Mouse (Mus musculus) lung, embryonic 14.5 days (tissue): ENCODE measurements around the gene Dgki. TPM values are rescaled to one million over a fixed set of nuclear protein-coding genes. Genes with fewer than 3 reads are reported as not detected.

ENCODE experiments used
- ATAC-seq: fragments of 200-750 bp; cut with Nextera tagmentation; 2 replicates; pipeline ENCODE4 v1.8.0; 2017; ENCODE audit warnings: mild to moderate bottlenecking, moderate TSS enrichment, moderate library complexity; ENCODE audit not compliant: insufficient read depth
- DNase-seq: peaks from one replicate; pipeline ENCODE4 v3.0.0-alpha.2; 2015
- H3K27ac ChIP-seq: fragments of 300-500 bp; sonication (generic); 2 replicates; pipeline ENCODE4 v1.5.1; 2014; ENCODE audit warnings: low read depth, mild to moderate bottlenecking, moderate library complexity
- H3K27me3 ChIP-seq: fragments of 300-500 bp; sonication (generic); 2 replicates; pipeline ENCODE4 v1.6.1; 2014; ENCODE audit warnings: low read length, control low read depth; ENCODE audit not compliant: insufficient read depth
- H3K36me3 ChIP-seq: fragments of 300-500 bp; sonication (generic); 2 replicates; pipeline ENCODE4 v1.6.1; 2014; ENCODE audit warnings: control low read depth; ENCODE audit not compliant: insufficient read depth
- H3K4me1 ChIP-seq: fragments of 300-500 bp; sonication (generic); 2 replicates; pipeline ENCODE4 v1.6.1; 2014; ENCODE audit warnings: antibody characterized with exemption, control low read depth; ENCODE audit not compliant: insufficient read depth
- H3K4me2 ChIP-seq: fragments of 300-500 bp; sonication (generic); 2 replicates; pipeline ENCODE4 v1.6.1; 2014; ENCODE audit warnings: mild to moderate bottlenecking
- H3K4me3 ChIP-seq: fragments of 300-500 bp; sonication (generic); 2 replicates; pipeline ENCODE4 v1.5.1; 2014; ENCODE audit warnings: low read depth, low read length
- H3K9ac ChIP-seq: fragments of 300-500 bp; sonication (generic); 2 replicates; pipeline ENCODE4 v1.6.1; 2014
- H3K9me3 ChIP-seq: fragments of 300-500 bp; sonication (generic); 2 replicates; pipeline ENCODE4 v1.6.1; 2016; ENCODE audit warnings: low read depth, low read length, control low read depth
- CTCF ChIP-seq: IDR thresholded peaks from 2 replicates; pipeline ENCODE4 v1.5.1; 2016; ENCODE audit warnings: antibody characterized with exemption, low read depth
- WGBS: fragments of 180-500 bp; shearing (Covaris S2); extraction: QIAGEN DNeasy Blood & Tissue Kit; methylation state at CpG from one replicate; pipeline ENCODE4 v1.1.7; 2014; 5-methylcytosine and 5-hydroxymethylcytosine counted together
- polyA plus RNA-seq: library from polyadenylated mRNA; unstranded; fragments of >200 nt; fragmentation: Nextera tagmentation; extraction: Ambion mirVana; gene quantifications from 2 replicates; pipeline ENCODE4 v1.2.1, GENCODE M21; 2014

The Dgki gene
- polyA plus RNA-seq = 0.34 and 0.46 TPM in 2 replicates

- peak within 1 kb of the TSS; percentile 41 for H3K9ac ChIP-seq
- no peak for TF ChIP-seq CTCF
- peak within 1 kb of the TSS; percentile 56 for H3K4me3 ChIP-seq
- under 1% methylated on average over 65 of the region's 65 CpGs for WGBS
- peak; percentile 39 for DNase-seq
- ATAC-seq = peak; percentile 66
- H3K27me3 ChIP-seq = peaks cover 53% of the 10 kb centered on the region
- H3K4me2 ChIP-seq = peak within 1 kb of the TSS; percentile 91
- H3K27ac ChIP-seq = no peak within 1 kb of the TSS
- no peaks in the 10 kb centered on the region for H3K9me3 ChIP-seq
- no peaks in the 10 kb centered on the region for H3K36me3 ChIP-seq
- H3K4me1 ChIP-seq = 0 out of 2 replicates have a peak, but pooled peaks cover 4% of the 10 kb centered on the region
Observed at GRCm38 (mm10) chr6:37299562-37300390, at the start of gene Dgki. Dgki (minus strand) TSS chr6:37300184.

DNA sequence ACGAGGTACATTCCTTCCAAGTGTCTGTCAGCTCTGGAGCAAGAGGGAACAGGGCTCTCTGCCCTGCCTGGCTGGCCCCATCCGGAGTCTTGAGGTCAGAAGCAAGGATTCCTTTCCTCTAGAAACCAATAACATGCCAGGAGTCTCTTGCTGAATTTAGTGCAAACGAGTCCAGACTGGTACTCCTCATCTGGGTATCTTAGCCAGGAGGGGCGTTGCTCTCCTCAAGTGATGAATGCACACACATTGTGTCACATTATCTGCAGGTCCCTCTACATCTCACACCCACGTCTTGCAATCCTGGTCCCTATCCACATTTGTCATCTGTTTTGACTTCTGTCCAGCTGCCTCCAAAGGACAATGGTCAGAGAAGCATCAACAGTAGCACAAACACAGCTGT is 47.6 kb upstream of the Dgki start:
- no peak for ATAC-seq
- Histone ChIP-seq H3K9me3 (no peaks in the 10 kb centered on the region), H3K9ac (no peak overlapping the region), H3K4me1 (no peaks in the 10 kb centered on the region), H3K27me3 (no peaks in the 10 kb centered on the region), H3K4me3 (no peak overlapping the region), H3K4me2 (no peak overlapping the region), H3K36me3 (peaks cover 58% of the 10 kb centered on the region), H3K27ac (no peak overlapping the region)
- no peak for TF ChIP-seq CTCF
- no peak for DNase-seq
- WGBS = 77% methylated on average over 5 of the region's 5 CpGs

DNA sequence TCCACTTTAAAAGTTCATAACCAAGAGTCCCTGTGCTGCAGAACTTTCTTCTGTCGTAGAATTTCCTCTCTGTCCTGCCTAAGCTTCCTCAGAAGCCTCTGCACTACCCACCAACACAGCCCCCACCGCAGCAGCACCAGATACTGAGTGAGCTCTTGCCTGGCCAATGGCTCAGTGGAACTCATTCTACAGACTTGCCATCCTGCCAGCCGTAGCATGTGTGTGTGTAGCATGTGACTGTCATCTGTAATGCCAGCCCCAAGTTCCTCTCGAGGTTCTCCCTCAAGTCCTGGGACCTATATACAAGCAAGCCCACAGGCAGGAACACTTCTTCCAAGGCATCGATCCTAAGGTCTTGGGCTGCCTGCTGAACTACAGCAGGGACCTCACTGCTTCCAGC is 38.1 kb upstream of the Dgki start:
- no peak for ATAC-seq
- Histone ChIP-seq H3K36me3 (peaks cover 53% of the 10 kb centered on the region), H3K27ac (no peak overlapping the region)

DNA sequence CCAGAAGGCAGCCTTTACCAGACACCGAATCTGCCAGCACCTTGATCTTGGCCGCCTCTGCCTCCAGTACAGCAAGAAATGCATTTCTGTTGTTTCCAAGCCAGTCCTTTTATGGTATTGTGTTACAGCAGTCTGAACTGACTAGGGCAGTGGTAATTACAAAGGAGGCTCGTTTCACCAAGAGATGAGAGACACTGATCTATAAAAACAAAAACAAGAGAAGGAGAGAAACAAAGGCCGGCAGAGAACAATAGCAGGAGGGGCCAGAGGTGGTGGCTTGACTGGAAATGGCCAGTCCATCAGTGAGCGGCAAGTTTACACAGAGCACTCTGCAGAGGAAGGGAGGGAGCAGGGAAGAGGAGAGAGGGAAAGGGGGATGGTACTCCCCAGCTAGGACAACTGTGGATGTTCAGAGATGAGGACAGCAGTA is 36.9 kb upstream of the Dgki start:
- H3K27me3 ChIP-seq = no peaks in the 10 kb centered on the region
- peaks cover 62% of the 10 kb centered on the region for H3K36me3 ChIP-seq
- H3K9ac ChIP-seq = no peak overlapping the region
- ATAC-seq (peak; percentile 92), DNase-seq (peak; percentile 86)
- H3K9me3 ChIP-seq = no peaks in the 10 kb centered on the region
- no peak overlapping the region for H3K4me2 ChIP-seq
- H3K4me3 ChIP-seq = no peak overlapping the region
- peak overlapping the region; percentile 78 for H3K27ac ChIP-seq
- no peak for TF ChIP-seq CTCF
- 13% methylated on average over 5 of the region's 5 CpGs for WGBS
- H3K4me1 ChIP-seq = 0 out of 2 replicates have a peak, but pooled peaks cover 8% of the 10 kb centered on the region

More for the DNA sequence above, 38.1 kb upstream of the Dgki start:
- H3K9me3 ChIP-seq = no peaks in the 10 kb centered on the region
- 0 out of 2 replicates have a peak, but pooled peaks cover 8% of the 10 kb centered on the region for H3K4me1 ChIP-seq
- no peaks in the 10 kb centered on the region for H3K27me3 ChIP-seq
- no peak for DNase-seq
- no peak overlapping the region for H3K9ac ChIP-seq
- TF ChIP-seq CTCF = no peak
- 76% methylated on average over 5 of the region's 5 CpGs for WGBS
- H3K4me3 ChIP-seq = no peak overlapping the region
- no peak overlapping the region for H3K4me2 ChIP-seq

DNA sequence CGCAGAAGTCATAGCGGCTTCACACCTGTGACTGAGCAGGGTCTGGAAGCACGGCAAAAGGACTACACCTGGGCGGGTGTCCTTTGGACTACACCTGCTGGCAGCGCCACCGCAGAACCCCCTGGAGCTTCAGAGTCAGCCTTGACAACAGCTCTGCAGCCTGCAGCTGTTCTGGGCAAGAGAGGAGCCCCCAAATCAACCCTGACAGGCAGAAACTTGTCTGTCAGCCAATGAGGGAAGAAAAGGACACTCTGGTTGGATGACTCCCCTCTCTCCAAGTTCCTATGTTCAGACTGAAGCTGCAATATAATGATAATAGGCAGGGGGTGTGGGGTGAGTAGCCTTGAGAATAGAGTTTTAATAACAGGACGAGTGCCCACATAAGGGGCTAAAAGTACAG is 36.4 kb upstream of the Dgki start:
- DNase-seq (no peak), ATAC-seq (no peak; the same call in 1 of the 2 replicates)
- no peak overlapping the region for H3K4me2 ChIP-seq
- H3K9ac ChIP-seq = no peak overlapping the region
- peaks cover 64% of the 10 kb centered on the region for H3K36me3 ChIP-seq
- TF ChIP-seq CTCF = no peak
- H3K27me3 ChIP-seq = no peaks in the 10 kb centered on the region
- 51% methylated on average over 7 of the region's 7 CpGs for WGBS
- peak overlapping the region; percentile 78 for H3K27ac ChIP-seq
- H3K4me3 ChIP-seq = no peak overlapping the region
- no peaks in the 10 kb centered on the region for H3K9me3 ChIP-seq
- 0 out of 2 replicates have a peak, but pooled peaks cover 8% of the 10 kb centered on the region for H3K4me1 ChIP-seq

DNA sequence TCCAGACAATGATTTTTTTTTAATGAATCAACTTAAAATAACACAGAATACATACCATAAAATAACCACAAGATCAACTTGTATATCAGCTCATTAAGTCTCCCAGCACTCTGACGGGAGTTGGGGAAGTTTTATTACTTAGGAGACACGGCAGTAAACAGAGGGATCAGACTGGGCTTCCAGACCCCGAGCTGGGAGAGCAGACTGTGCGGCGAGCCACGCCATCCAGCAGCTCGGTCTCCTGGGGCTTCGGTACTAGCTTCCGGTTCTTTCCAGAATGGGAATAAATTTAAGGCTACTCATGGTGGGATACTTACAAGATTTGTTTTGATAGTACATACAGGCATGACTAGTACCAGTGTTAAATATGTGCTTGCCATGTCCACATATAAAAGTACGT is 32.9 kb upstream of the Dgki start:
- Histone ChIP-seq H3K27ac (no peak overlapping the region), H3K4me2 (no peak overlapping the region), H3K9ac (no peak overlapping the region), H3K27me3 (no peaks in the 10 kb centered on the region), H3K4me1 (0 out of 2 replicates have a peak, but pooled peaks cover 8% of the 10 kb centered on the region), H3K36me3 (peaks cover 68% of the 10 kb centered on the region), H3K9me3 (no peaks in the 10 kb centered on the region), H3K4me3 (no peak overlapping the region)
- 64% methylated on average over 10 of the region's 10 CpGs for WGBS
- no peak for ATAC-seq
- DNase-seq = no peak
- no peak for TF ChIP-seq CTCF

DNA sequence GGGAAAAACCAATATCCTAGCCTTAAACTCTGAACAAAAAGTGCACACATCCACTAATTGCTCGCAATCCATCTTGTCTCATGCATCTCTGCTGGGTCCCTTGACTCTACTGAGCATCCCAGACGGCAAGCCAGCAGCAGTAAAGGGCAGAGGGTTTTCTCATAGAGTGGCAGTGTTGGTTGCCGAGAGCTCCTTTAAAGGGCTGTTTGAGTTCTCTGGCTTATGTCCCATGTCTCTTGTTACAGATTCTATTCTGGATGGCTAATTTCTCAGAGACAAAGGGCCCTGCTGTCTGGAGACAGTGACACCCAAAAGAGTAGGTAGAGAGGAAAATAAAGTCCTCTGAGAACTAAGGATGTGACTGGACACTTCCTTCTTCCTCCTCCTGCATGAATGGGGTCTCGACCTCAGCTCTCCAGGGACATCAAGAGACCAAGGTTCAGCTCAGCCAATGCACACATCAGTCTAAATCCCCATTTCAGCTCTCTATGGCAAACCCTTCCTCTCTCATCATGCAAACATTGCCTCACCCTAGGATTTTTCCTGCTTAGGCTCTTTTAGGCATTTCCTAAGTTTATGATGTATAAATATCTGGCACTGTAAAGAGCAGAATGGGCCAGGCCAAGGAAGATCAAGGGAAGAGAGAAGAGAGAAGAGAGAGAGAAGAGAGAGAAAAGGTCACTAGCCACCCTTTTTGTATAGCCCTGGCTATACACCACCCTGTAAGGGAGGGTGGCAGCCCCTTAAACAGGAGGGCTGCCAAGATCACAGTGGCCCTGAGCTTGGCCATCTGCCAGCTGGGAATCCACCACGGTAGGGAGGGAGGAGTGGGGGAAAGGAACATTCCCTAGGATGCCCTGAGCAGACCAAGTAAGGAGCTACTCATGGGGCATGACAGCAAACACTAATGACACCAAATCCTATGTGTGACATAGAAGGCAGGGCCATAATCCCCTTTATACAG is 30.2 kb upstream of the Dgki start:
- Histone ChIP-seq H3K9me3 (no peaks in the 10 kb centered on the region), H3K27me3 (no peaks in the 10 kb centered on the region), H3K4me1 (no peaks in the 10 kb centered on the region), H3K4me3 (no peak overlapping the region), H3K4me2 (no peak overlapping the region), H3K36me3 (peaks cover 55% of the 10 kb centered on the region), H3K9ac (no peak overlapping the region), H3K27ac (peak overlapping the region; percentile 61)
- 50% methylated on average over 5 of the region's 5 CpGs for WGBS
- DNase-seq (peak; percentile 77), ATAC-seq (peak; percentile 60; the same call in 1 of the 2 replicates)
- no peak for TF ChIP-seq CTCF
